8 mouse cellular contexts compared by ENCODE assay signal in genomic region chr10:5194081-5194670, GRCm38 (mm10).
DNase-seq lines count a peak whose midpoint lies in the region; ATAC-seq and TF ChIP-seq lines count a peak whose summit lies in the region.

No protein-coding gene starts in this region.

- ATAC-seq in heart, embryonic 11.5 days (replicated peaks; ENCODE audit: insufficient number of reproducible peaks, low FRiP score, low TSS enrichment), result peak; percentile 84
- peak; percentile 52 for ATAC-seq in G1E (ENCODE audit: extremely low read depth, insufficient number of reproducible peaks, low FRiP score, poor library complexity, severe bottlenecking)
- ATAC-seq in granulocyte monocyte progenitor cell, adult 5-6 weeks (replicated peaks; ENCODE audit: poor library complexity, severe bottlenecking), result peak; percentile 82
- ATAC-seq in liver, embryonic 11.5 days (replicated peaks; ENCODE audit: low FRiP score), result peak; percentile 84
- peak; percentile 68; the same call in 1 of the 2 replicates for ATAC-seq in stomach, embryonic 15.5 days (ENCODE audit: insufficient read depth, low FRiP score, low read depth)

- peak overlapping the region; percentile 83 for H3K27ac ChIP-seq in heart, embryonic 11.5 days (ENCODE audit: low read depth, low read length)
- H3K27ac ChIP-seq in liver, embryonic 11.5 days (ENCODE audit: low read depth, low read length), result peak overlapping the region; percentile 79
- H3K27ac ChIP-seq in stomach, embryonic 15.5 days, result peak overlapping the region; percentile 82

- TF ChIP-seq CTCF in G1E (IDR thresholded peaks at IDR 0.05; ENCODE audit: low read depth, low read length), result no peak

- H3K4me1 ChIP-seq in heart, embryonic 11.5 days (ENCODE audit: control insufficient read depth, insufficient read depth, low read length), result no peaks in the 10 kb centered on the region
- peaks cover 35% of the 10 kb centered on the region for H3K4me1 ChIP-seq in G1E (ENCODE audit: insufficient read depth, low read depth, low read length)
- 0 out of 2 replicates have a peak, but pooled peaks cover 5% of the 10 kb centered on the region for H3K4me1 ChIP-seq in liver, embryonic 11.5 days (replicated peaks; ENCODE audit: control insufficient read depth, insufficient read depth, low read length)
- H3K4me1 ChIP-seq in stomach, embryonic 15.5 days, result 0 out of 2 replicates have a peak, but pooled peaks cover 3% of the 10 kb centered on the region

- no peak for DNase-seq in heart, postnatal 36 days
- peak; percentile 20 for DNase-seq in G1E (ENCODE audit: low spot score)
- DNase-seq in liver, embryonic 11.5 days (ENCODE audit: low spot score), result no peak
- no peak for DNase-seq in layer of hippocampus, adult 9-10 months (ENCODE audit: low spot score)
- no peak for DNase-seq in retina, embryonic 14.5 days (ENCODE audit: low spot score)

- peak overlapping the region; percentile 45 for H3K4me3 ChIP-seq in heart, embryonic 11.5 days (ENCODE audit: low read depth, low read length)
- H3K4me3 ChIP-seq in G1E (ENCODE audit: low read depth, low read length), result peak overlapping the region; percentile 77
- H3K4me3 ChIP-seq in liver, embryonic 11.5 days (ENCODE audit: low read depth, low read length), result peak overlapping the region; percentile 59
- H3K4me3 ChIP-seq in stomach, embryonic 15.5 days (replicated peaks), result peak overlapping the region; percentile 42

- peak overlapping the region; percentile 75 for H3K4me2 ChIP-seq in heart, embryonic 11.5 days
- H3K4me2 ChIP-seq in liver, embryonic 11.5 days, result peak overlapping the region; percentile 78
- peak overlapping the region; percentile 69 for H3K4me2 ChIP-seq in stomach, embryonic 15.5 days

- no peaks in the 10 kb centered on the region for H3K9me3 ChIP-seq in heart, embryonic 11.5 days (replicated peaks; ENCODE audit: control insufficient read depth, low read length)
- no peaks in the 10 kb centered on the region for H3K9me3 ChIP-seq in G1E (replicated peaks)
- H3K9me3 ChIP-seq in liver, embryonic 11.5 days (ENCODE audit: control insufficient read depth, low read length), result no peaks in the 10 kb centered on the region
- no peaks in the 10 kb centered on the region for H3K9me3 ChIP-seq in stomach, embryonic 15.5 days

- H3K27me3 ChIP-seq in heart, embryonic 11.5 days (ENCODE audit: control insufficient read depth, insufficient read depth, low read length), result no peaks in the 10 kb centered on the region
- H3K27me3 ChIP-seq in G1E (ENCODE audit: insufficient read depth, low read length), result no peaks in the 10 kb centered on the region
- no peaks in the 10 kb centered on the region for H3K27me3 ChIP-seq in liver, embryonic 11.5 days (replicated peaks; ENCODE audit: control insufficient read depth, insufficient read depth, low read length)
- no peaks in the 10 kb centered on the region for H3K27me3 ChIP-seq in stomach, embryonic 15.5 days (replicated peaks)

- H3K36me3 ChIP-seq in heart, embryonic 11.5 days (ENCODE audit: control insufficient read depth, insufficient read depth, low read length), result peaks cover 5% of the 10 kb centered on the region
- peaks cover 10% of the 10 kb centered on the region for H3K36me3 ChIP-seq in G1E (replicated peaks)
- no peaks in the 10 kb centered on the region for H3K36me3 ChIP-seq in liver, embryonic 11.5 days (ENCODE audit: control insufficient read depth, insufficient read depth, low read length)
- no peaks in the 10 kb centered on the region for H3K36me3 ChIP-seq in stomach, embryonic 15.5 days

- peak overlapping the region; percentile 69 for H3K9ac ChIP-seq in heart, embryonic 11.5 days (ENCODE audit: low read depth, low read length)
- peak overlapping the region; percentile 71 for H3K9ac ChIP-seq in liver, embryonic 11.5 days (ENCODE audit: low read depth, low read length)
- H3K9ac ChIP-seq in stomach, embryonic 15.5 days, result 0 out of 2 replicates have a peak overlapping the region, but pooled peaks have one; percentile 12

- intact Hi-C loops in heart, postnatal 36 days (cut with DNase I), result no loop called here

- 1% methylated on average over 13 of the region's 13 CpGs for WGBS in heart, embryonic 11.5 days (ENCODE audit: insufficient replicate concordance)
- 3% methylated on average over 13 of the region's 13 CpGs for WGBS in liver, embryonic 11.5 days
- WGBS in stomach, embryonic 15.5 days, result 6% methylated on average over 13 of the region's 13 CpGs

Comparison
In these comparisons a context has a peak if more than half of its experiments do, and no peak if none do; other contexts are left out.
1. H3K9ac ChIP-seq: peak in every context shown above with its lines; median percentile 71 in liver, embryonic 11.5 days; 69 in heart, embryonic 11.5 days; 12 in stomach, embryonic 15.5 days.